Mouse (Mus musculus) neural tube, embryonic 14.5 days (tissue): ENCODE results near the gene Sost. TPM values are rescaled to one million over a fixed set of nuclear protein-coding genes. Genes with fewer than 3 reads are reported as not detected.
A peak's percentile ranks its signal among the peaks of the same experiment; 100 is the strongest.

Source experiments
- ATAC-seq: fragments of 200-750 bp; cut with Nextera tagmentation; 2 replicates; pipeline ENCODE4 v1.8.0; 2017; ENCODE audit warnings: low read depth, mild to moderate bottlenecking, moderate TSS enrichment, moderate library complexity
- H3K27ac ChIP-seq: fragments of 300-500 bp; sonication (generic); 2 replicates; pipeline ENCODE4 v1.5.1; 2014; ENCODE audit warnings: low read depth, mild to moderate bottlenecking, control low read depth, low read length, moderate library complexity, mixed read lengths
- H3K27me3 ChIP-seq: fragments of 300-500 bp; sonication (generic); 2 replicates; pipeline ENCODE4 v1.6.1; 2014; ENCODE audit warnings: low read length; ENCODE audit not compliant: control insufficient read depth, insufficient read depth
- H3K36me3 ChIP-seq: fragments of 300-500 bp; sonication (generic); 2 replicates; pipeline ENCODE4 v1.6.1; 2014; ENCODE audit warnings: low read length, mixed read lengths; ENCODE audit not compliant: control insufficient read depth, insufficient read depth
- H3K4me1 ChIP-seq: fragments of 300-500 bp; sonication (generic); 2 replicates; pipeline ENCODE4 v1.6.1; 2014; ENCODE audit warnings: low read length; ENCODE audit not compliant: control insufficient read depth, insufficient read depth
- H3K4me2 ChIP-seq: fragments of 300-500 bp; sonication (generic); 2 replicates; pipeline ENCODE4 v1.6.1; 2014; ENCODE audit warnings: mild to moderate bottlenecking, low read depth, low read length, control low read depth
- H3K4me3 ChIP-seq: fragments of 300-500 bp; sonication (generic); 2 replicates; pipeline ENCODE4 v1.5.1; 2014; ENCODE audit warnings: low read depth, low read length, control low read depth, mixed read lengths
- H3K9ac ChIP-seq: fragments of 300-500 bp; sonication (generic); replicated peaks from 2 replicates; pipeline ENCODE4 v1.6.1; 2014; ENCODE audit warnings: low read depth, mild to moderate bottlenecking, control low read depth, low read length, mixed read lengths
- H3K9me3 ChIP-seq: fragments of 300-500 bp; sonication (generic); 2 replicates; pipeline ENCODE4 v1.6.1; 2016; ENCODE audit warnings: low read length; ENCODE audit not compliant: control insufficient read depth
- WGBS: fragments of 180-500 bp; shearing (Covaris S2); extraction: QIAGEN DNeasy Blood & Tissue Kit; methylation state at CpG from one replicate; pipeline ENCODE4 v1.1.7; 2014; 5-methylcytosine and 5-hydroxymethylcytosine counted together
- polyA plus RNA-seq: library from polyadenylated mRNA; unstranded; fragments of >200 nt; fragmentation: Nextera tagmentation; extraction: Ambion mirVana; gene quantifications from 2 replicates; pipeline ENCODE4 v1.2.1, GENCODE M21; 2014

Sost gene
- polyA plus RNA-seq, 1 experiment from 2014 or later = not detected

DNA sequence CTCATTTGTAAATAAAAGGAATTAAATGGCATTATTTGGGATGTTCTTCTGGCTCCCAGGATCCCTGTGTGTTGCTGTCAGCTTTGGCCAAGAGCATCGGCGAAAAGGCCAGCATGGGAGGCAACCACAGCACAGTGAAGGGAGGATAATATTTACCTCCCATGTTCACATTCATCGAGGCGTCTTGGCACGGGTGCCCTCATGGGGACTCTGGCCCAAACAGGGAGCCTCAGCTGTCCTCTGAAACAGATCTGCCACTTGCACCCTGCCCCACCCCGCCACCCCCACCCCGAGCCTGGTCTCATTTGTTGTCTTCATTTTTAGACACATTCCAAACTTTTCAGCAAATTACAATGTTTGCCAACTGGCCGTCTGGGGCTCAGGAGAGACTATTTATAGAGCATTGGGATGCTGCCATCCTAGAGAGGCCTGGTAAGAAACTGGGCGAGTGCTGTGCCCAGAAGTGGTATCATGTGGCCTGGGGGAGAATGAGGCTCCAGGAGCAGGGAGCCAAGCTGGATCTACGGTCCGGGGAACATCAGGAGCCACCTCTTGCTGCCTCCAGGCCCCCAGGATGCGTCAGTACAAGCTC is 45.4 kb downstream of the Sost start:
- WGBS = 83% methylated on average over 12 of the region's 12 CpGs
- no peaks in the 10 kb centered on the region for H3K9me3 ChIP-seq
- H3K4me3 ChIP-seq = no peak overlapping the region
- no peaks in the 10 kb centered on the region for H3K36me3 ChIP-seq
- H3K9ac ChIP-seq = no peak overlapping the region
- no peak overlapping the region for H3K4me2 ChIP-seq
- H3K27me3 ChIP-seq = 0 out of 2 replicates have a peak, but pooled peaks cover 2% of the 10 kb centered on the region
- H3K4me1 ChIP-seq = no peaks in the 10 kb centered on the region
- H3K27ac ChIP-seq = no peak overlapping the region
- ATAC-seq = no peak

DNA sequence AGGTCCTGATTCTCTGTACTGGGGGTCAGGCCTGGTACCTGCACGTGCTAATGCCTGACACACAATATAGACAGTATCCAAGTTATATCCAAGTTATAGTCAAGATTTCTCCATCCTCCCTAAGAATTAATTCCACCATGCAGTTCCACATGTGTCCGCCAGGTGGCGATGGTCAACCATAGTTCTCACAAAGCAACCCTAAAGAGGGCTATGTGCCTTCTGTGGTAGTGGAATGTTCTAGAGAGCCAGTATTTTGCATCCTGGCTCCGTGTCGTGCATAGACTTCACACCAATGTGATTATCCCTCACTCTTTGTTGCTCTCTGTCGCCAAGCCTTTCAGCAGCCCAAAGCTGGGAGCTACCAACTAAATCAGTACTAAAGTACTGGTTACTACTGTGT is 47.2 kb downstream of the Sost start:
- 0 out of 2 replicates have a peak, but pooled peaks cover 2% of the 10 kb centered on the region for H3K27me3 ChIP-seq
- ATAC-seq = peak; percentile 56; the same call in 1 of the 2 replicates
- no peaks in the 10 kb centered on the region for H3K36me3 ChIP-seq
- no peaks in the 10 kb centered on the region for H3K9me3 ChIP-seq
- 3% methylated on average over 6 of the region's 6 CpGs for WGBS
- H3K9ac ChIP-seq = no peak overlapping the region
- no peaks in the 10 kb centered on the region for H3K4me1 ChIP-seq
- H3K4me2 ChIP-seq = no peak overlapping the region
- no peak overlapping the region for H3K4me3 ChIP-seq
- H3K27ac ChIP-seq = no peak overlapping the region

DNA sequence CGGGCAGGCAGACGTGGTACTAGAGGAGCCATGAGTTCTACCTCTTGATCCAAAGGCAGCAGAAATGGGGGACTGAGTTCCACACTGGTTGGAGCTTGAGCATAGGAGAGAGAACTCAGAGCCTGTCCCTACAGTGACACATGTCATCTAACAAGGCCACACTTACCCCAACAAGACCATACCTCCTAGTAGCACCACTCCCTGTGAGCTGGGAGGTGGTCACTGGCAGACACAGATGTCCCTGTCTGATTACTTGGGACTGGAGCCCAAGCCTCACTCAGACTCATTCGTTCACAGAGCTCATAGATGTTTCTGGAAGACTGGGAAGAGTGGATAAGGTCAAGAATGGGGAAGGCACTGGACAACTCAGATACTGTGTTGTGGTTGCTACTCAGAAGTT is 48.2 kb downstream of the Sost start:
- Histone ChIP-seq H3K9me3 (no peaks in the 10 kb centered on the region), H3K27me3 (0 out of 2 replicates have a peak, but pooled peaks cover 2% of the 10 kb centered on the region), H3K4me1 (no peaks in the 10 kb centered on the region), H3K4me2 (no peak overlapping the region), H3K36me3 (no peaks in the 10 kb centered on the region), H3K27ac (no peak overlapping the region), H3K4me3 (no peak overlapping the region), H3K9ac (no peak overlapping the region)
- 72% methylated on average over 3 of the region's 3 CpGs for WGBS
- ATAC-seq = no peak

DNA sequence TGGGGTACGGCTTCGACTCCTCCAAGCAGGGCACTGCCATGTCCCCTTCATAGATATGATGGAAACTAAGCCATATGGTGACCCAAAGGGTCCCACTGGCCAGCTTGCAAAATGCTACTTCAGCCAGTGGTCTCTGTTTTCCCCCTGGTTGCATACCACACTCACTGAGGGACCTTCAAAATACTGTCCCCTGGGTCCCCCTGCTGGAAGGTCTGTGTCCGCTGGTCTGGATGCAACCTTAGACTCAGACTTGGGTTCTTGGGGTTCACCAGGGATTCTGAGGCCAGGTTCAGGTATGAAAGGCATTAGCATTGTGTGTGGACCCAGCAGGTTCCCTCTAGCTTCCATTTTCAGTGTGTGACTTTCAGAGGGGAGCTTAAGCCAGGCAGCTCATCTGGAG is 50.0 kb downstream of the Sost start:
- Histone ChIP-seq H3K27me3 (0 out of 2 replicates have a peak, but pooled peaks cover 2% of the 10 kb centered on the region), H3K36me3 (no peaks in the 10 kb centered on the region), H3K27ac (no peak overlapping the region), H3K4me1 (no peaks in the 10 kb centered on the region), H3K4me2 (no peak overlapping the region), H3K9ac (no peak overlapping the region), H3K4me3 (no peak overlapping the region), H3K9me3 (no peaks in the 10 kb centered on the region)
- 71% methylated on average over 3 of the region's 3 CpGs for WGBS
- no peak for ATAC-seq

DNA sequence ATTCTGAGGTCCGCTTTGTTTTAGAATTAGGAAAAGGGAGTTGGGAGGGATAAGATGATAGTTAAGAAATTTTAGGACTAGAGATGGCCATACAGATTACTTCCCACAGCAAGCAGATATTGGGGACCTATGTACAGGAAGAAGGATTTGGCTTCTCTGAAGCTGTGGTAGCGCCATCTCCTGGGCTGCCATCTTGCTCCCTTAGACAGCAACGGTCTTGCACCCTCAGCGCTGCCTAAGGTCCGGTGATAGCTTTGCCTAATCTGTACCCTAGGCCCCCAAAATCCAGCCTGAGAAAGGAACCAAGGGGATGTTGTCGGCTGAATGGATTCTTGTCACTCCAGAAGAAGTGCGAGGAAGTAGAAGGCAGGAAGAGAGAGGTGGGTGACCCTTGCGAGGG is 53.2 kb downstream of the Sost start:
- no peak for ATAC-seq
- WGBS = 62% methylated on average over 8 of the region's 8 CpGs

More for the DNA sequence above, 53.2 kb downstream of the Sost start:
- Histone ChIP-seq H3K9me3 (no peaks in the 10 kb centered on the region), H3K4me1 (no peaks in the 10 kb centered on the region), H3K27me3 (0 out of 2 replicates have a peak, but pooled peaks cover under 1% of the 10 kb centered on the region), H3K27ac (no peak overlapping the region), H3K4me3 (no peak overlapping the region), H3K9ac (no peak overlapping the region), H3K4me2 (no peak overlapping the region), H3K36me3 (no peaks in the 10 kb centered on the region)

Other genes with a start within 250 kb of the Sost start
- gene Dhx8, start 234.1 kb downstream of the Sost start, polyA plus RNA-seq = 33.5 and 36.6 TPM in 2 replicates
- gene Etv4, start 181.6 kb downstream of the Sost start, polyA plus RNA-seq = 14.0 and 14.7 TPM in 2 replicates
- 0.37 and 0.73 TPM in 2 replicates for gene Meox1, start 72.6 kb downstream of the Sost start, polyA plus RNA-seq
- not detected in 2 replicates for gene Cfap97d1, start 17.3 kb upstream of the Sost start, polyA plus RNA-seq
- gene Dusp3, start 20.0 kb upstream of the Sost start, polyA plus RNA-seq = 24.4 and 25.0 TPM in 2 replicates
- 57.0 and 57.3 TPM in 2 replicates for gene Mpp3, start 61.4 kb upstream of the Sost start, polyA plus RNA-seq
- gene Cd300lg, start 74.5 kb upstream of the Sost start, polyA plus RNA-seq = 0.31 and 0.44 TPM in 2 replicates
- gene Mpp2, start 121.5 kb upstream of the Sost start, polyA plus RNA-seq = 25.4 and 25.7 TPM in 2 replicates
- gene Ppy, start 134.3 kb upstream of the Sost start, polyA plus RNA-seq = not detected in 2 replicates
- gene Pyy, start 140.8 kb upstream of the Sost start, polyA plus RNA-seq = not detected in 2 replicates
- gene Nags, start 178.5 kb upstream of the Sost start, polyA plus RNA-seq = not detected in 2 replicates
- 30.7 and 36.2 TPM in 2 replicates for gene Tmem101, start 189.4 kb upstream of the Sost start, polyA plus RNA-seq
- gene Lsm12, start 218.3 kb upstream of the Sost start, polyA plus RNA-seq = 74.4 and 77.5 TPM in 2 replicates
- gene G6pc3, start 222.6 kb upstream of the Sost start, polyA plus RNA-seq = 32.5 and 42.5 TPM in 2 replicates